Mouse (Mus musculus) bone marrow macrophage, adult 2 months (primary cell): ENCODE results near the gene Taldo1. TPM values are rescaled to one million over a fixed set of nuclear protein-coding genes. Genes with fewer than 3 reads are reported as not detected.
A peak's percentile ranks its signal among the peaks of the same experiment; 100 is the strongest.

ENCODE experiments used
- H3K27ac ChIP-seq: 2 replicates; pipeline ENCODE4 v1.5.1; 2012; ENCODE audit warnings: low read depth, low read length; ENCODE audit not compliant: insufficient read depth
- H3K4me1 ChIP-seq: 2 replicates; pipeline ENCODE4 v1.6.1; 2012; ENCODE audit warnings: low read length; ENCODE audit not compliant: control insufficient read depth, insufficient read depth
- H3K4me3 ChIP-seq: 2 replicates; pipeline ENCODE4 v1.5.1; 2012; ENCODE audit warnings: mild to moderate bottlenecking, low read length, moderate library complexity; ENCODE audit not compliant: insufficient read depth
- CTCF ChIP-seq: IDR thresholded peaks from 2 replicates; pipeline ENCODE4 v1.5.1; 2012; ENCODE audit warnings: low read depth, mild to moderate bottlenecking, low read length, moderate library complexity
- POLR2A ChIP-seq: IDR thresholded peaks from 2 replicates; pipeline ENCODE4 v1.6.1; 2012; ENCODE audit warnings: mild to moderate bottlenecking, low read depth, low read length, borderline replicate concordance
- polyA plus RNA-seq: library from polyadenylated mRNA; stranded (reverse); fragments of >200 nt; gene quantifications from 2 replicates; pipeline ENCODE4 v1.2.4, GENCODE M21; 2012; ENCODE audit not compliant: missing spikeins, insufficient read depth, insufficient read length

The Taldo1 gene
- polyA plus RNA-seq, 1 experiment: 438 TPM

DNA sequence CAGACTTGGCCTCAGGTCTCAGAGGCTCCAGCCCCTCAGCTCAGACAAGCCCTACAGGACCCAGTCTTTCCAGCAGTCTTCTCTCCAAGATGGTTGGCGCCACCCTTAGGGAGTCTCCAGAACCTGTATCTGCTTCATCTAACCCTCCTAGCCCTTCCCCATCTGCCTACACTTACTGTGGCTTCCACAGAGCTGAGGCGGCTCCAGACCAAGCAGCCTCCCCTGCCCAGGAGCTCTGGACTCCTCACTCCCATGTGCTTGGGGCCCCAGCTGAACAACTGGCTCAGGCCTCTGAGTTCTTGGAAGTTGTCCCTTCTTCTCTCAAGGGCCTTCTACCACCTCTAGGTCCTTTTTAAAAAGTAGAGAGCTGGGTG is 28.3 kb upstream of the Taldo1 start:
- Histone ChIP-seq H3K27ac (no peak overlapping the region), H3K4me1 (peaks cover 6% of the 10 kb centered on the region), H3K4me3 (no peak overlapping the region)
- no peak for TF ChIP-seq POLR2A
- no peak for TF ChIP-seq CTCF

DNA sequence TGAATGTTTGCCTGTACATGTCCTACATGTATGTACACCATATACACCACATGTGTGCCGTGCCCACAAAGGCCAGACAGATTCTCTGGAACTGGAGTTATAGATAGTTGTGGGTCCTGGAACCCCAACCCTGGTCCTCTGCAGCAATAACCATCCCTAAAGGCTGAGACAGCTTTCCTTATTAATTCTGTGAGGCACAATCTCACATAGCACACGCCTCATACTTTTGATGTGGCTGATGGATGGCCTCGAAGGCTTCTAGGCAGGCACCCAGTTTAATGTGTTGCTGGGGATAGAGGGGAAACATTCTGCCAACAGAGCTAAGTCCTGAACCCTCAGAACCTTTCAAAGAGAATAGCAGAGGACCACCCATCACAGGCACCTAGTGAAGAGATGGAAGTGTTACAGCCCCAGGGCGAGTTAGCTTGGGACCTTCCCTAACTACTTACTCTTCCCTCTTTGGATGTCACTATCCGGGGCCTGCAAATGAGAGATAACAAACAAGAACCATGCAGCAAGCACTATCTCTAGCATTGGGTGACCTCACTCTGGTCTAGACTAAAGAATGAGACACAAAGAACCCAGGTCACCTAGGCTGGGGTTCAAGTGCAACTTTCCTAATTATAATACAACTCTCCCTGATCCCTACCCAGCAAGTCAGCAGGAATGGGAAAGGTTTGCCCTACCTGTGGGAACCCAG is 27.5 kb upstream of the Taldo1 start:
- peaks cover 13% of the 10 kb centered on the region for H3K4me1 ChIP-seq
- TF ChIP-seq POLR2A: no peak
- no peak for TF ChIP-seq CTCF
- no peak overlapping the region for H3K27ac ChIP-seq
- no peak overlapping the region for H3K4me3 ChIP-seq

DNA sequence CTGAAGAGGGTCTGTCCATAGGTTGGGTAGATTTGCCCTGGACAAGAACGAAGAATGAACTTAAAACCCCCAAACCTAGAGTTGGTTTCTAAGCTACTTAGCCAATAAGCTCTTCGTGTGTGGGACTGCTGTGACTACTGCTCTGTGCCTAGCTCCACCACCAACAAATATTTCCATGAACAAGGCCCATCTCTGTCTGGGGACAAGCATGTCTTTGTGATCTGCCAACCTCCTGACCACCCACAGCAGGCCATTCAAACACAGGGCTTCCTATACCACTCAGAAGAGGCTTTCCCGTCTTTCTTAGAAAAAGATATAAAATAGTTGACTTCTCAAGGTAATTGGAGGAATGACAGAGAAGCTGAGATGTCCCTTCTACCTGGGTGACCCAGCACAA is 27.0 kb upstream of the Taldo1 start:
- Histone ChIP-seq H3K4me1 (peaks cover 18% of the 10 kb centered on the region), H3K4me3 (no peak overlapping the region), H3K27ac (no peak overlapping the region)
- TF ChIP-seq CTCF (no peak), POLR2A (no peak)

GRCm38 (mm10) chr7:141367358-141367757 is 24.6 kb upstream of the Taldo1 start:
- Histone ChIP-seq H3K4me1 (peaks cover 36% of the 10 kb centered on the region), H3K27ac (no peak overlapping the region), H3K4me3 (no peak overlapping the region)
- TF ChIP-seq CTCF (no peak), POLR2A (no peak)

DNA sequence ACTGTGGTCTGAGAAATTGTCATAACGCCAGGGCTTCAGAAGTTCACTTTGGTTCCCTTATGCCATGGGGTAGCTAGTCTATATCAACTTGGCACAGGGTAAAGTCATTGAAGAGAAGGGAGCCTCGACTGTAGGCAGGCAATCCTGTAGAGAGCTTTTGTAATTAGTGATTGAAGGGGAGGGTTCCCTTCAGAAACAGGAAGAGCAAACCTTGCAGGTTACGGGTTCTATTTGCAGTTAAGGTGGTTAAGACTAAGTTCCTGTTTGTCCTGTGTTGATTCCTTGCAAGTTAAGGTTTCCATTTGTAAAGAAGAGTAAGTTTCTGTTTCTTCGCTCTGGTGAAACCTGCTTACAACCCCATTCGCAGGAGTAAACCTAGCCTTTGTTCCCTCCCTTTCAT is 22.1 kb upstream of the Taldo1 start:
- no peak overlapping the region for H3K4me3 ChIP-seq
- H3K27ac ChIP-seq: peak overlapping the region; percentile 79; the same call in 1 of the 2 replicates
- H3K4me1 ChIP-seq: peaks cover 49% of the 10 kb centered on the region
- no peak for TF ChIP-seq POLR2A
- TF ChIP-seq CTCF: no peak

- H3K4me1 ChIP-seq: peaks cover 49% of the 10 kb centered on the region
- H3K4me3 ChIP-seq: no peak overlapping the region
- TF ChIP-seq CTCF: no peak
- TF ChIP-seq POLR2A: no peak
- H3K27ac ChIP-seq: peak overlapping the region; percentile 79
Measured at GRCm38 (mm10) chr7:141371942-141372595, 19.9 kb upstream of the Taldo1 start.

GRCm38 (mm10) chr7:141373611-141374010 is 18.4 kb upstream of the Taldo1 start:
- Histone ChIP-seq H3K4me1 (peaks cover 45% of the 10 kb centered on the region), H3K4me3 (no peak overlapping the region), H3K27ac (no peak overlapping the region; the same call in 1 of the 2 replicates)
- no peak for TF ChIP-seq POLR2A
- no peak for TF ChIP-seq CTCF

DNA sequence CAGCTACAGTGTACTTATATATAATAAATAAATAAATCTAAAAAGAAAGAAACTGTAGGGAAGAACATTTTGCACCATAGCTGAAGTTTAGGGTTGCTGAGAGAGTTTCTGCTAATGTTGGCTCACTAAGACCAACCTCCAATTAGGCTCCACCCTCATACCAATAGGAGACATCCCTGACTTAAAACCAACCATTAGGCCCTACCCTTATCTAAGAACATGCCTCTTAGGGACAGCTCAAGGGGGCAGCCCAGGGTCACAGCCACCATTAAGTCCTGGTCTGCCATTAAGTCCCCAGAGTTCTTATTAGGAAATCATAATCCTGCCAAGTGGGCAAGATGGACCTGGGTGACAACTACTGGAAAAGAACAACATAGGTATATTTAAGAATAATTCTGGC is 17.6 kb upstream of the Taldo1 start:
- Histone ChIP-seq H3K4me3 (no peak overlapping the region), H3K4me1 (peaks cover 40% of the 10 kb centered on the region), H3K27ac (no peak overlapping the region)
- no peak for TF ChIP-seq CTCF
- TF ChIP-seq POLR2A: no peak

DNA sequence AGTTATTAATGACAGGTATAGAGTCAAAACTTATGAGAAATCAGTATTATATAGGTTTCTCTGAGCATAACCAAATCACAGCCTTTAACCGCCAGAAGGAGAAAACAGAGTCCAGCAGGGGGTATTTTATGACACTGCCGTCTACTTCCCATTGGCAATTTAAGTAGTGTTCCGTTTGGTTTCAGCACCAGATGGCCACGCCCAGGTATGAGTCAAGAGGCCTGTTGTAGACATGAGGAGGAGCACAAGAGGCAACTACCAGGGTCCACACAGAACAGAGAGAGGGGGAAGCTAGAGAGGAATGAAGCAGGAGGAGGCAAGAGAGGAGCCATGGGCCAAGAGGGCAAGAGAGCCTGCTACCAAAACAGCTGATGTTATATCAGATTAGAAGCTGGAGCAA is 12.4 kb upstream of the Taldo1 start:
- no peak for TF ChIP-seq POLR2A
- no peak for TF ChIP-seq CTCF
- Histone ChIP-seq H3K27ac (peak overlapping the region; percentile 62), H3K4me1 (peaks cover 36% of the 10 kb centered on the region), H3K4me3 (no peak overlapping the region)

DNA sequence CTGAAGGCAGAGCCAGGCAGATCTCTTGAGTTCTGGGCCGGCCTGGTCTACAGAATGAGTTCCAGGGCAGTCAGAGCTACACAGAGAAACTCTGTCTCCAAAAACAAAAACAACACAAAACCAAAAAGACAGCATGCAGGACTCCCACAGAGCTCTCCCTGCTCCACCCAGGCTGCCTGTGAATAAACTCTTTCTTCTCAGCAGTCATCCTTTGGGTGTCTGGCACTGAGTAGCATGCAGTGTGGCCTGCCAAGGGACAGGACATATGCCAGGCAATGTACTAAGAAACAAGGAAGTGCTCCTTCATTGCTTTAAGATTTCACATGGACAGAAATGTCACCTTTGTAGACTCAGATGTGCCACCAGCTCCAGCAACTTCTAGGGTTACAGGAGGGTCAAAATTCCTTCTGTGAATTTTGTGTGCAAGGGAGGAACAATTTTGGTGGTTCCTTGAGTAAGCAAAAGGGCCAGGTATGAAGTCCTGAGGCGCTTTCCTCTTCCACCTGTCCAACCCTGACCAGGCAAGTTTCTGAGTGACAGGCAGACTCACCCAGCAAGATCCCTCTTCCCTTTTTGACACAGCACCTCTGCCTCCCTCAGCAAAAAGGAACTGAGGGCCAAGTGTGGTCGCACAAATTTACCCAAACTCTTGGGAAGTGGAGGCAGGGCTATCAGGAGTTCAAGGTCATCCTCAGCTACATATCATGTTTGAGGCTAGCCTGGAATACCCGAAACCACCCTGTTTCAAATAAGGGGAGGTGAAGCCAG is 10.7 kb upstream of the Taldo1 start:
- peaks cover 36% of the 10 kb centered on the region for H3K4me1 ChIP-seq
- no peak overlapping the region for H3K4me3 ChIP-seq
- no peak for TF ChIP-seq CTCF
- TF ChIP-seq POLR2A: no peak
- 0 out of 2 replicates have a peak overlapping the region, but pooled peaks have one; percentile 11 for H3K27ac ChIP-seq
